Mouse (Mus musculus) forebrain, embryonic 15.5 days (tissue): ENCODE measurements around the gene Prrg2. TPM values are rescaled to one million over a fixed set of nuclear protein-coding genes. Genes with fewer than 3 reads are reported as not detected.
"Not testable (repeated sequence)": the region's sequence is repeated elsewhere in the genome, so short reads cannot be mapped to it uniquely, and the experiment has no call there.

Experiments used
- ATAC-seq: fragments of 200-750 bp; cut with Nextera tagmentation; replicated peaks from 2 replicates; pipeline ENCODE4 v1.8.0; 2017; ENCODE audit warnings: mild to moderate bottlenecking, moderate TSS enrichment, moderate library complexity
- H3K27ac ChIP-seq: fragments of 300-500 bp; sonication (generic); replicated peaks from 2 replicates; pipeline ENCODE4 v1.5.1; 2015; ENCODE audit warnings: mild to moderate bottlenecking, inconsistent platforms
- H3K27me3 ChIP-seq: fragments of 300-500 bp; sonication (generic); 2 replicates; pipeline ENCODE4 v1.6.1; 2015; ENCODE audit warnings: inconsistent platforms
- H3K36me3 ChIP-seq: fragments of 300-500 bp; sonication (generic); 2 replicates; pipeline ENCODE4 v1.6.1; 2015; ENCODE audit warnings: mild to moderate bottlenecking, inconsistent platforms
- H3K4me1 ChIP-seq: fragments of 300-500 bp; sonication (generic); 2 replicates; pipeline ENCODE4 v1.6.1; 2015; ENCODE audit warnings: inconsistent platforms
- H3K4me2 ChIP-seq: fragments of 300-500 bp; sonication (generic); replicated peaks from 2 replicates; pipeline ENCODE4 v1.6.1; 2015; ENCODE audit warnings: mild to moderate bottlenecking, inconsistent platforms
- H3K4me3 ChIP-seq: fragments of 300-500 bp; sonication (generic); 2 replicates; pipeline ENCODE4 v1.5.1; 2015; ENCODE audit warnings: mild to moderate bottlenecking, inconsistent platforms
- H3K9ac ChIP-seq: fragments of 300-500 bp; sonication (generic); replicated peaks from 2 replicates; pipeline ENCODE4 v1.6.1; 2015; ENCODE audit warnings: mild to moderate bottlenecking, inconsistent platforms
- H3K9me3 ChIP-seq: fragments of 300-500 bp; sonication (generic); 2 replicates; pipeline ENCODE4 v1.6.1; 2016; ENCODE audit warnings: inconsistent platforms
- WGBS: fragments of 180-500 bp; shearing (Covaris S2); methylation state at CpG from one replicate; pipeline ENCODE4 v1.1.7; 2015; ENCODE audit warnings: mixed read lengths; 5-methylcytosine and 5-hydroxymethylcytosine counted together
- polyA plus RNA-seq: library from polyadenylated mRNA; unstranded; fragments of >200 nt; fragmentation: Nextera tagmentation; extraction: Ambion mirVana; gene quantifications from 2 replicates; pipeline ENCODE4 v1.2.1, GENCODE M21; 2015

The Prrg2 gene
- polyA plus RNA-seq, 1 experiment from 2014 or later: 12.6 TPM

- ATAC-seq: no peak
- Histone ChIP-seq H3K9me3 (no peaks in the 10 kb centered on the region), H3K36me3 (no peaks in the 10 kb centered on the region), H3K27me3 (no peaks in the 10 kb centered on the region), H3K4me3 (no peak overlapping the region), H3K4me2 (no peak overlapping the region), H3K4me1 (no peaks in the 10 kb centered on the region), H3K27ac (no peak overlapping the region), H3K9ac (no peak overlapping the region)
- 47% methylated on average over 6 of the region's 6 CpGs for WGBS
These were observed 35.0 kb upstream of the Prrg2 start for GRCm38 (mm10) chr7:45097479-45097878.

- 90% methylated on average over 14 of the region's 14 CpGs for WGBS
- H3K36me3 ChIP-seq, ATAC-seq, H3K27ac ChIP-seq, H3K4me3 ChIP-seq, H3K4me2 ChIP-seq, H3K9ac ChIP-seq, H3K9me3 ChIP-seq, H3K27me3 ChIP-seq: not testable (repeated sequence)
- H3K4me1 ChIP-seq: peaks cover 12% of the 10 kb centered on the region
These were observed 33.5 kb upstream of the Prrg2 start for GRCm38 (mm10) chr7:45095965-45096364.

- no peak overlapping the region for H3K4me2 ChIP-seq
- no peaks in the 10 kb centered on the region for H3K9me3 ChIP-seq
These were observed 32.9 kb upstream of the Prrg2 start for GRCm38 (mm10) chr7:45095367-45095766.

DNA sequence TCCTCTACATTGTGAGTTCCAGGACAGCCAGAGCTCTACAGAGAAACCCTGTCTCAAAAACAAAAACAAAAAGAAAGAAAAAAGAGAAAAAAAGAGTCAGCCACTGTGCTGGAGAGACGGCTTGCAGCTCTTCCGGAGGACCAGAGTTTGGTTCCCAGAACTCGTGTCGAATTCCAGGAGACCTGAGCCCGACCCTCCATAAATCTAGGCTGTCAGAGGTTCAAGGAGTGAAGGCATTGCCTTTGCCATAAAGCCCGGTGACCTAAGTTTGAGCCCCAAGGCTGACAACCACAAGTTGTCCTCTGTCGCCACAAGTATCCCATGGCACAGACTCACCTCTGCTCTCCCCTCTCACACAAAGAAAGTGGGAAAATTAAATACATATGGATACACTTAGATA, 31.6 kb upstream of the Prrg2 start:
- no peaks in the 10 kb centered on the region for H3K9me3 ChIP-seq
- 82% methylated on average over 7 of the region's 7 CpGs for WGBS
- H3K36me3 ChIP-seq: no peaks in the 10 kb centered on the region
- no peak overlapping the region for H3K9ac ChIP-seq
- peaks cover 13% of the 10 kb centered on the region for H3K4me1 ChIP-seq
- ATAC-seq: no peak
- no peak overlapping the region for H3K4me2 ChIP-seq
- no peak overlapping the region for H3K27ac ChIP-seq
- H3K27me3 ChIP-seq: no peaks in the 10 kb centered on the region
- H3K4me3 ChIP-seq: no peak overlapping the region

More at GRCm38 (mm10) chr7:45095367-45095766, 32.9 kb upstream of the Prrg2 start:
- 90% methylated on average over 6 of the region's 6 CpGs for WGBS
- Histone ChIP-seq H3K9ac (no peak overlapping the region), H3K27ac (no peak overlapping the region), H3K27me3 (no peaks in the 10 kb centered on the region), H3K4me3 (no peak overlapping the region), H3K4me1 (peaks cover 13% of the 10 kb centered on the region), H3K36me3 (no peaks in the 10 kb centered on the region)
- no peak for ATAC-seq

DNA sequence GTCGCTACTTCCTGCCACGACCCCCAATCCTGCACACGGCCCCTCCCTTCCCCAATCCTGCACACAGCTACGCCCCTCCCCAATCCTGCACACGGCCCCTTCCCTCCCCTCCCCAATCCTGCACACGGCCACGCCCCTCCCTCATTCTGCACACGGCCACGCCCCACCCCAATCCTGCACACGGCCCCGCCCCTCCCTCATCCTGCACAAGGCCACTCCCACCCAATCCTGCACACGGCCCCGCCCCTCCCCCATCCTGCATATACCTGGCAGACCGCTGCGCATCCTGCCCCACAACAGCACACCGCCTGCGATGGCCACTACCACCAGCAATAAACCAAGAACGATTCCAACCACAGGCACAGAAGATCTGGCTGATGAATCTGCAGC, 31.0 kb upstream of the Prrg2 start:
- H3K27ac ChIP-seq: no peak overlapping the region
- 37% methylated on average over 17 of the region's 18 CpGs for WGBS
- H3K9me3 ChIP-seq: no peaks in the 10 kb centered on the region
- ATAC-seq: no peak
- H3K27me3 ChIP-seq: no peaks in the 10 kb centered on the region
- H3K4me2 ChIP-seq: no peak overlapping the region
- H3K9ac ChIP-seq: no peak overlapping the region
- no peak overlapping the region for H3K4me3 ChIP-seq
- H3K36me3 ChIP-seq: no peaks in the 10 kb centered on the region
- peaks cover 13% of the 10 kb centered on the region for H3K4me1 ChIP-seq

- Histone ChIP-seq H3K4me1 (peaks cover 13% of the 10 kb centered on the region), H3K4me2 (no peak overlapping the region), H3K4me3 (no peak overlapping the region), H3K9ac (no peak overlapping the region), H3K36me3 (no peaks in the 10 kb centered on the region), H3K9me3 (no peaks in the 10 kb centered on the region), H3K27ac (no peak overlapping the region), H3K27me3 (no peaks in the 10 kb centered on the region)
- ATAC-seq: no peak
- WGBS: 71% methylated on average over 12 of the region's 12 CpGs
These were observed 30.5 kb upstream of the Prrg2 start for GRCm38 (mm10) chr7:45092828-45093515.

- Histone ChIP-seq H3K27me3 (no peaks in the 10 kb centered on the region), H3K4me2 (peak within 1 kb of the TSS; percentile 51), H3K36me3 (no peaks in the 10 kb centered on the region), H3K9ac (peak within 1 kb of the TSS; percentile 40), H3K9me3 (no peaks in the 10 kb centered on the region), H3K4me3 (peak within 1 kb of the TSS; percentile 43), H3K4me1 (peaks cover 13% of the 10 kb centered on the region), H3K27ac (0 out of 2 replicates have a peak within 1 kb of the TSS, but pooled peaks have one; percentile 27)
- peak; percentile 95 for ATAC-seq
- WGBS: 0% methylated on average over 16 of the region's 16 CpGs
These were observed 29.6 kb upstream of the Prrg2 start, which contains the start of gene Rcn3 for GRCm38 (mm10) chr7:45092048-45092447. Rcn3 (minus strand) TSS chr7:45092221.

- peak overlapping the region; percentile 40 for H3K9ac ChIP-seq
- peak overlapping the region; percentile 43 for H3K4me3 ChIP-seq
- no peaks in the 10 kb centered on the region for H3K27me3 ChIP-seq
- no peaks in the 10 kb centered on the region for H3K9me3 ChIP-seq
- H3K36me3 ChIP-seq: no peaks in the 10 kb centered on the region; the same call in 1 of the 2 replicates
- peaks cover 13% of the 10 kb centered on the region for H3K4me1 ChIP-seq
- 15% methylated on average over 35 of the region's 35 CpGs for WGBS
- H3K4me2 ChIP-seq: peak overlapping the region; percentile 51
- ATAC-seq: peak; percentile 41; the same call in 1 of the 2 replicates
- no peak overlapping the region for H3K27ac ChIP-seq
These were observed 28.8 kb upstream of the Prrg2 start for GRCm38 (mm10) chr7:45091001-45091990.

GRCm38 (mm10) chr7:45090251-45090977, 27.9 kb upstream of the Prrg2 start:
- WGBS: 83% methylated on average over 13 of the region's 13 CpGs
- peaks cover 5% of the 10 kb centered on the region; the same call in 1 of the 2 replicates for H3K36me3 ChIP-seq
- ATAC-seq: no peak

GRCm38 (mm10) chr7:45088597-45088996, 26.1 kb upstream of the Prrg2 start:
- H3K4me2 ChIP-seq: no peak overlapping the region
- H3K4me1 ChIP-seq: peaks cover 13% of the 10 kb centered on the region
- H3K4me3 ChIP-seq: no peak overlapping the region
- H3K27ac ChIP-seq: no peak overlapping the region
- H3K27me3 ChIP-seq: no peaks in the 10 kb centered on the region
- 96% methylated on average over 17 of the region's 17 CpGs for WGBS
- no peak overlapping the region for H3K9ac ChIP-seq
- no peak for ATAC-seq
- H3K36me3 ChIP-seq: peaks cover 5% of the 10 kb centered on the region; the same call in 1 of the 2 replicates
- no peaks in the 10 kb centered on the region for H3K9me3 ChIP-seq

More at GRCm38 (mm10) chr7:45090251-45090977, 27.9 kb upstream of the Prrg2 start:
- Histone ChIP-seq H3K27me3 (no peaks in the 10 kb centered on the region), H3K4me2 (no peak overlapping the region; the same call in 1 of the 2 replicates), H3K9me3 (no peaks in the 10 kb centered on the region), H3K4me1 (peaks cover 13% of the 10 kb centered on the region), H3K4me3 (no peak overlapping the region), H3K27ac (no peak overlapping the region), H3K9ac (no peak overlapping the region)

- no peak overlapping the region for H3K4me2 ChIP-seq
- H3K4me3 ChIP-seq: no peak overlapping the region
- peaks cover 2% of the 10 kb centered on the region; the same call in 1 of the 2 replicates for H3K4me1 ChIP-seq
- no peaks in the 10 kb centered on the region for H3K27me3 ChIP-seq
- no peak overlapping the region for H3K27ac ChIP-seq
- no peak overlapping the region for H3K9ac ChIP-seq
- H3K9me3 ChIP-seq: no peaks in the 10 kb centered on the region
- 78% methylated on average over 4 of the region's 4 CpGs for WGBS
- ATAC-seq: no peak
- H3K36me3 ChIP-seq: peaks cover 8% of the 10 kb centered on the region; the same call in 1 of the 2 replicates
These were observed 23.6 kb upstream of the Prrg2 start for GRCm38 (mm10) chr7:45086084-45086483.
